Mouse (Mus musculus): ENCODE measurements around the gene 4930583I09Rik.

4930583I09Rik gene

DNA sequence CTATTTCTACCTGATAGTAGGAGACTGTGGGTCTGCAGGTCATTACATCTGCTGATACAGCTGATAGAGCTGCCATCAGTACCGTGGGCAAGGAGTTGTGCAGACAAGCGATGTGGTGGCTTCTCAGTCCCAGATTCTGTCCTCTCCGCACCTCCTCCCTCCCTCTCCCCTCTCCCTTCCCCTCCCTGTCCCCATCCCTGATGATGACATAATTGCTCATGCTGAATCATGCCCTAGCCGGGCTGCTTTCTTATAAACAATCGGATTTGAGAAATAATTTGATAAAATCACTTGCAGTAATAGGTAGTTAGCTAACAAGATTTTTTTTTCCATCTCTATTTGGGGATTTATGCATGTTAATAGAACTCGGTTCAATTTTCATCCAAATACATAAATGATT lies at the start of gene 4930583I09Rik:
TSS of gene 4930583I09Rik (minus strand) at position 144 of the 400 bp plus-strand sequence.
- DNase-seq (ENCODE audit: low spot score), result no peak

DNA sequence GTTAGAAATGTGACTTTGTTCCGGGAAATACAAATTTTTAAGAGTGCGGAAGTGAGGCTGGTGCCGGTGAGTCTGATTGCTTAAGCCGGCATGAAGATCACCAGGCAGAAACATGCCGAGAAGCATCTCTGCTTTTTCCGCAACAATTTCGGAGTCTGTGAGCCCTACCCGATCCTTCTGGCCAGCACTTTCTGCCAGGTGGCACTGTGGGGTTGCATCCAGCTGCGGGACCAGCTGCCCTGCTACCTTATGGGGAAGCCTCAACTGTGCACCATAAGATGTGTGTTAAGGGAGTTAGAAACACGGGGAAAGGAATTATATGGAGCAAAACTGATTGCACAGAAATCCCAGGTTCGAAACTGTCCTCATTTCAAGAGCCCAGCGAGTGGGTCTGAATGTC lies 40.2 kb upstream of the 4930583I09Rik start:
- DNase-seq (ENCODE audit: low spot score), result no peak

DNA sequence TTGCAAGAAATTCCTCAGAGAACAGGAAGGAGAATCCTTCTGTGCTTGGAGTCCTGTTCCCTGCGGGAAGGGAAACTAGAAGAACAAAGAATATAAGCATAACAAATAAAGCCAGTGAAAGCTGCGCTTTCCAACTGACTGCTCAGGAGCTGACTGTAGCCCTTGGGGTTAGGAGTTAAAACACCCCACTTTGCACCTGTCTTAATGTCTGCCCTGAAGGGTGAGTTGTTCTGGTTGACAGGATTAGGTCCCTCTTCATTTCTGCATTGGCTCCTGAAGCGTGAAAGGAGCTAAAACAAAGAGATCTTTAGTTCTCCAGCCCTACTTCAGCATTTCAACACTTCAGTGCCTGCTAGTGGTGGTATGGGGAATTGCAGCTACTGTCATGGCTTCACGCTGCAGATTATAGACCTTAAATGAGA lies 37.8 kb upstream of the 4930583I09Rik start:
- peak; percentile 25 for DNase-seq (ENCODE audit: low spot score)

DNA sequence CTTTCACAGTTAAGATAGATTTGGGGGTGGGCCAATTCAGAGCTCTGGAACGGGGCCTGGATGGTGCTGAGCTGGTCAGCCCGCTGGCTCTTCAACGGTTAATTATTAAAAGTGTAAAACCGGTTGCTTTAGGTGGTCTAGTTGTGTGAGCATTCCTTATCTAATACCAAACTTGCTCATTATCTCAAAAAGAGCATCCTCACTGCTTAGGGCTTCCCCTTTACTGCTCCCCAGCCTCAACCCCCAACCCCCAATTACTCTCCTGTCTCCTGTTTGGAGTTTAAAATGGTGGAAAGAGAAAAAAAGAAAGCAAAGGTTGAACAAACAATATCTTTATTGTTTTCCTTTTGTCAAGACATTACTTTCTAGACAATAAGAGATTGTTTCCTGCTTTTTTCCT lies 27.9 kb upstream of the 4930583I09Rik start:
- DNase-seq (ENCODE audit: low spot score), result no peak

DNA sequence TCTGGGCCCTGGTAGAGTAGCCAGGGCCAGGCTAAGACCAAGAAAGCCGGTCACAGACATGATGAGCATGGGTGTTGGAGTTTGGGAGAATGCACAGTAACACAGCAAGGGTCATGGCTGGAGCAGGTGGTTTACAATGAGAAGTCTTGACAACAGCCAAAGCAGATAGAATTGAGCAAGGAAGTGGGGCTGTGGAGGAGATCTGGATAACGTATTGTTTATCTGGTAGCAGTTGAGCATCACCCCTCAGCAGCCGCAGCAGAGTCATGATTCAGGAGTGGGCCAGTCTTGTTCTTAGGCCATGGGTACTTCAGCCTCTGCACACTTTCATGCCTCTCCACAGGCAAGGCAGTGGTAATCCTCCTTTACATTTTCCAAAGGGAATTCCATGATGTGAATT lies 25.1 kb upstream of the 4930583I09Rik start:
- no peak for DNase-seq (ENCODE audit: low spot score)

DNA sequence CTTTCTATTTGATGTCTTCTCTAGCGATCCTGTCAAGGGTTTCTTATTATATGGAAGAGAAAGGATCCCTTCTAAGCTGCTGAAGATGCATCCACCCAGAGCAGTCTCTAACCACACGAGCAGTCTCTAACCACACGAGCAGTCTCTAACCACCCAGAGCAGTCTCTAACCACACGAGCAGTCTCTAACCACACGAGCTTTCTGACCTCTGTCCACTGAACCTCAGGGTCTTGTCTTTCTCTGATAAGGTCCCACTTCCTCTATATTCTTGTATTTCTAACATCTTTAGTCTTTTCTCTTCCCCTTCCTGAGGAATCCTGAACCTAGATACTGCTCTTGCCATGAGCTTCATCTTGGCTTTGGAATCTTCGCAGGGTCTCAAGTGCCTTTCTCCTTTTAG lies 23.0 kb upstream of the 4930583I09Rik start:
- no peak for DNase-seq (ENCODE audit: low spot score)

DNA sequence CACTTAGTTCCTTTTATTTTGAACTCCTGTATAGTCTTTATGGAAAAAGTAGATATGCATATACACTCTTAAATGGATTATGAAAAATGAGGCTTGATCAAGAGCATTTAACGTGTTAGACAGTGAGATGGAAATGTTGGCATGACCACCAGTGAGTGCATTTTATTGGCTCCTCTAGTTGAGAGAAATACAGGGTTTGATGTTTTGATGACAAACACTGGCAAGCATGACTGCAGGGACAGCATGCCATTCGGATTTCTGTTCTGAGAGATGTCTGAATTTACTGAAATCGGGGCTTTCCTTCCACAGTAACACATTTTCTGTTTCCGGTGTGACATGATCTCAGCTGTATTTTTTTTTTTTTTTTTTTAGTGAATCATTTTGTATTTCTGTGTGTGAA lies 12.2 kb upstream of the 4930583I09Rik start:
- DNase-seq (ENCODE audit: low spot score), result no peak

DNA sequence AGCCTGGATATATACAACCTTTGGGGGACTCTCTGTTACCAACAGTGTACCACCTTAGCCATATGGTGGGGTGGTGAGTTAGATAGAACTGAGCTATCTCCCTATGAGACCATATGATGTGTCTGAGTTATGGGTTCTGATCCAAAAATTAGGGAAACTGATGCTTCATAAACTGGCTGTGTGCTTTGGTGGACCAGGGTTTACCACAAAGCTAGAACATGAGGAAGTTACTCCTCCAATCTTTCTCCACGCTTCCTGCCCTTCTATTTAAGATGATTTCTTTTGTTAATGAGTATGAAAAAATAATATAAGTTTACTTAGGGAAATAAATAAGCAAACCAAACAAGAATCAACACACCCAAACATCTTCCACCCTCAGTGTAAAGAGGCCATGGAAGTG lies 10.8 kb upstream of the 4930583I09Rik start:
- DNase-seq (ENCODE audit: low spot score), result no peak

DNA sequence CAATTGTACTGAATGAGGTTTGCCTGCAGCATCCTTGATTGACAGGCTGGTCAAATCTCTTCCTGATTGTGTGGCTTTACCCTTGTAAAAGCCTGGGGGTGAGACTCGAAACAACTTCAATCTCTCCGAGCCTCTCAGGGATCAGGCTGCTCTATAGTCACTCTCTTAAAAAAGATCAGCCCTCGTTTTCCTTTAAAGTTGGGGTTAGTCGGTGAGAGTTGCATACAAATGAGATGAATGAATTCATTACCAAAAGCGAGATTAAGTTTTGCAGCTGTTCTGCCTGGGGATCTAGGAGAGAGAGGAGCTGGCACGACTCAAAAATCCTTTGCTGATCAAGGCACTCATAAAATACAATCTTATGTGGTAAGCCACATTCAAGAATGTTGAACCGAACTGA lies 1.0 kb upstream of the 4930583I09Rik start:
- no peak for DNase-seq (ENCODE audit: low spot score)

DNA sequence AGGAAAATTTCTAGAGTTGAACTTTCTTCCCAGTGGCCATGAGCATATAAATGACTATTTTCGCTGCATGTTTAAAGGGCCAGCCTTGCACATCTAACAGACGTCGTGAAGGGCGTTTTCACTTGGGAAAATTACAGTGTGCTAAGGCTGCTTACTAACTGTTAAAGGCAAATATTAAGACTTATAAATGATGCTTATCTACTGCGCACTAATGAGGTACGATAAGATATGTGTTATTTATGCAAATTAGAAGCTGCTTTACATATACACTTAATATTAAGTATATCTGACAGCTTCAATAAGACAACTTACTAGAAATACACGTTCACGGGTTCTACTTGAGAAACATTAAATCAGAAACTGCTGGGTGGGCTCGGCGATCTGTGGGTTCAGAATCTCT lies 481 bp upstream of the 4930583I09Rik start:
- DNase-seq (ENCODE audit: low spot score), result no peak

DNA sequence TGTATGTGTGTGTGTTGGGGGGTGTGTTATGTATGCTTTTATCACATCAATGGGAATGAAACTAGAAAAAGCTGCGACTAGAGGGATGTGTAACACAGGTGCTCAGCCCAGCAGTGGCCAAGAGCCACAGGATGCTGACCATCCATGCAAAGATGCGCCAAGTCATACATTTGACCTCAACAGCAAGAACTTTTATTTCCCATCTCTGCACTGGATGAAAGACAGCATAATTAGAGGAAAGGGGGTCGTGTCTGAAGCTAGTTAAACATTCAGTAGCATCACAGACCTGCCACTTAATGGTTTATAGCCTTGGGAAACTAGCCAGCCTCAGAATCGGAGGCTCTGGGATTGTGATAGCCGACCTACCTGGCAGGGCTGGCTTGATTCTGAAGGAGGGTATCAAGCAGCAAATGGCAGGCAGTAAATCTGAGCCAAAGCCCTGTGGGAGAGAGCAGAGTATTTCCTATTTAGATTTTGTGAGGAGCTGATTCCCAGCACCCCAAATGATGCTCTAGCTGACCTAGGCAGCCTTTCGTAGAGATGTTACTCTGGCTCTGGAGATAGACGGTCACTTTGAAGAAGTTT lies 1.9 kb downstream of the 4930583I09Rik start:
- no peak for DNase-seq (ENCODE audit: low spot score)

DNA sequence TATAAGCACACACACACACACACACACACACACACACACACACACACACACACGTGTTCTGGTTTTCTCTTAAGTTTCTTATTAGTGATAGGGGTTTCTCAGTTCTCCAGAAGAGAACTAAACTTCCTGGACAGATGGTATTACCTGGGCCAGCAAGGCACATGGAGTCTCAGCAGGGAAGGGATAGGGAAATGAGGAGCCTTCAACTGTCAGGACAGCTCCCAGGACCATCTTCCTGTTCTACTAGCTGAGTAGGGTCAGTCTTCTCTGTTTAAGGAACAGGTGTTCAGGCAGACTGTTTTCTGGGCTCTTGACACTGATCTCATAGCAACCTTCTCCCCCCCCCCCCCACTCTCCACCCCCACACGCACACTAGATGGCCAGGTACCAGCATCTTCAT lies 2.8 kb downstream of the 4930583I09Rik start:
- DNase-seq (ENCODE audit: low spot score), result no peak

DNA sequence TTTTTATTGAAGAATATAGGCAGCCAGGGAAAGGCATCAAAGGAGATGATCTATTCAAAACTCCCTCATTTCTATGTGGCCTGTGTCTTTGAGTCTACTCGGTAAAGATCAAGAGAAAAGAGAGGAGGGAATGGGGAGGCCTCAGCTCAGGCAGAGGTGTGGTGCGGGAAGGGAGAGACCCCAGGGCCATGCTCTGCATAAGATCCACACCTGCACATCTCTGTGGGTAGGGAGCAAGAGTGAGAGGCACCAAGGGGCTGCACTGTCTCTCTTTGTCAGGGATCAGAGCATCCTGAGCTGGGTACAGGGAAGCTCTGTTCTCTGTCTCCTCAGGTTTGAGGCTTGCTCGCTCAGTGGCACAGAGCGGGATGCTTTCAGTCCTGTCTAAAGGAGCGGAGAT lies 8.4 kb downstream of the 4930583I09Rik start:
- DNase-seq (ENCODE audit: low spot score), result no peak

DNA sequence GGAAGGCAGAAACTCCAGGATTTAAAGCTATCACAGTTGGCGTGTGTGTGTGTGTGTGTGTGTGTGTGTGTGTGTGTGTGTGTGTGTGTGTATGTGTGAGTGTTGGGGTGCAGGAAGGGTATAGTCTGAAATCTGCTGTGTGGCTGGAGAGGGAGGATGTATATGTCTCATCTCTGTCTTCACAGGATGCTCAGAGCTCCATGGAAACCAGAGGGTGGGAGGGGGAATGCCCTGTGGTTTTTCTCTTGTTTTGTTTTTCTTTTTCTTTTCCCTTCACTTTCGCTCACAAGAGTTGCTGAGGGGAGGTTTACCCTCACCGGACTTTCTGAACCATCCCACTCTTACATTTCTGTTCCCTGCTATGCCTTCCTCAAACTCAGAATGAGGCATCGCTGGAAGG lies 9.0 kb downstream of the 4930583I09Rik start:
- DNase-seq (ENCODE audit: low spot score), result peak; percentile 30

DNA sequence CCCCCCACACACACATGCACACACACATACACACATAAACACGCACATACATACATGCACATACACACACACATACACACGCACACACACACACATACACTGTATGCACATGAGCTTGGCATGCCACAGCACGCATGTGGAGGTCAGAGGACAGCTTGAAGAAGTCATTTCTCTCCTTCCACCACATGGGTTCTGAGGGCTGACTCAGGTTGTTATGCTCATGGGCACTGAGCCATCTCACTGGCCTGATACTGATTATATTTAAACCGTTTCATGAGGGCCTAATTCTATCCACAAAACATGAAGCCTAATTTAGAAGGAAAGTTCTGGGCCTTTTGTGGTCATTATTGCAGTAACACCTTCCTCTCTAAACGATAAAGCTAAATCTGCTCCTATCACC lies 13.3 kb downstream of the 4930583I09Rik start:
- no peak for DNase-seq (ENCODE audit: low spot score)

DNA sequence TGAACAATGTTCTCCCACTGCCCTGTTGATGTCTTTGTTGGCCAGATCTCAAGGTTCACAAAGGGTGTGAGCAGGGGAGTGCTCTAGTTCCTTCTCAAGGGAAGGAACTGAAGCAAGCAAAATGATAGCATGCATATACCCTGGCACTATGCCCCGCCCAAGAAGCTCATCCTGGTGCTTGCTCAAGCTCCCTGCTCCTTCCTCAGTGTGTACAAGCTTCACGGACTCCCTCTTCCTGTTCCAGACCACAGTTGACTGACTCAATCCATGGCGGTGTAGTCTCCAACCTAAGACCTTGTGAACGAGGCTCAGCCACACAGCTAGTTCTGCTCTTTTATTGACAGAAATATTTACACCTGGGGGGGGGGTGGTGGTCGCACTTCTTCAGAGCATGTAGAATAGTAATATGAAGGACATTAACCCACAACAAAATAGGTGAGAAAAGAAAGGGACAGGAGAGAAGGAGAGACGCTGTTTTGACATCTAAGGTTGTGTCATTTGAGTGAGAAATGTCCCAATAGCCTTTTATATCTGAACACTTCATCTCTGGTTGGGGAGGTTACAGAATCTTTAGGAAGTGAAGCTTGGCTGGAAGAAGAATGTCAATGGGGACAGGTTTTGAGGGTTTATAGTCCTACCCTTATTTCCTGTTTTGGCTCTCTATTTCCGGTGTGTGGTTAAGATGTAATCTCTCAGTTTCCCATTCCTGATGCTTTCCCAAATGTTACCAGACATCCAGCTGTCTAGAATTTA lies 14.9 kb downstream of the 4930583I09Rik start:
- DNase-seq (ENCODE audit: low spot score), result no peak

DNA sequence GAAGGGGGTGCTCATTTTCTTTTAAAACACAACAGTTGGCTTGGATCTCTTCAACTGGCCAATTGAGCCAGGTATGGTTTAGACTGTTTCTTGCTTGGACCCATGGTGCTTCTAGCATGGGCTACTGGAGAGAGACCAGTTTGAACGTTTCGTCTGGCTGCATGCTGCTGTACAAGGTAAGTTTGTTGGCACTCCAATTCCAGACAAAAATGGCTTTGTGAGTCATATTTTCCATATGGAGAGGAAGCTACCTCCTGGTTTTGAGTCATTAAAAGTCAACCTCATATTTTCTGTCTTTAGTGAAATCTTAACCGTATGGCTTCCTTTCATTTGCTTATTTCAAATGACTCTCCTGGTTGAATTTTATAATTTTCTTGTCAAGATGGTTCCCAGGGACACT lies 19.6 kb downstream of the 4930583I09Rik start:
- DNase-seq (ENCODE audit: low spot score), result no peak

DNA sequence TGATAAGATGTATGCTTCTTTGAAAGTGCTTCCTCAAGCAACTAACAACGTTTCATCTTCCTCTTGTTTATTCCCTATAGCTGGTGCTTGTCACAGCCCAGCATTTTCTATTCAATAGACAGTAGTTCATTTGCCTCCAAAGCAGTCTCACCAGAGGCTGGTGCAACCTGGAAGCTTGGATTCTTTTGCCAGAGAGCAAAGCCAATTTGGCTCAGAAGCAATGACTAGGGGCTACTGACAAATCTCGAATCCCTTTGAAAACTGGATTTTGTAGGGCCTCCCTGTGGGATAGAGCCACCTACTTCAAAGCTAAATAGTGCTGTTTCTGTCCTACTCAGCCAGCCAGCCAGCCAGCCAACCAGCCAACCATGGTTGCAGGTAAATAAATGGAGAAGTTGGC lies 20.1 kb downstream of the 4930583I09Rik start:
- DNase-seq (ENCODE audit: low spot score), result no peak

DNA sequence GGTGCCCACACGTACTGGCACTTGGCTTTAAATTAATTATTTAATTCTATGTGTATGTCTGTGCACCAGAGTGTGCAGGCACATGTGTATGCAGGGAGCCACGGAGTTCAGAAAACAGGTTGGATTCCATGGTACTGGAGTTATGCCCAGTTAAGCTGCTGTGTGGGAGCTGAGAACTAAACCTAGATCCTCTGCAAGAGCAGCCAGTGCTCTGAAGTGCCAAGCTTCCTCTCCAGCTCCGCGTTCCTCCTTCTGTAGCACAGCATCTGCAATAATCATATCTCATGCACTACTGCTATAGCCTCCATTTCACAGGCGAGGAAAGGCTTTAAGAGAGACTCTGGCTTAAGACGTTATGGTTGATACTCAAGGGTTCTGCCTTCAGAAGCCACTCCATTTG lies 22.3 kb downstream of the 4930583I09Rik start:
- no peak for DNase-seq (ENCODE audit: low spot score)

DNA sequence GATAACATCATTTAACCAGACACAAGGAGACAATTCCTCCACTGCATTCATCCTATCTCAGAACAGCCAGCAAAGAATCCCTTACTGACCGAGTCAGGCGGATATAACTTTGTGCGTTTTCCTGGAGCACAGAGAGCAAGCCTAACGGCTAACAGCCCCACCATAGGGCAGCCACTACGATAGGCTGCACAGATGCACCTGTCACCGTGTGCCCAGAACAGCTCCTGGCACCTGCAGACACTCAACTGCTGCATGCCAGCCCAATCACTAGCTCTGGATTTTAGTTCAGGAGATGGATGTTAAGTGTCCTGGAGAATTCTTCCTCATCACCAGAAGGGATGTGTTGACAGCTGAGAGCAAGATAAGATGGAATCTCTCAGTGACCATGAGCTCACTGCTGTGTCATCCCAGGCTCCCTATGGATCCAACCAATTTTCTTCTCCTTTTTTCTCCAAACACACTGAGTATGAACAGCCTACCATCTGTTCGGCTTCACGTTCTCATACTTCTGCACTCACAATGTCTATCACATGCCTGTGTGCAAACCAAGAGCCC lies 29.8 kb downstream of the 4930583I09Rik start:
- no peak for DNase-seq (ENCODE audit: low spot score)

DNA sequence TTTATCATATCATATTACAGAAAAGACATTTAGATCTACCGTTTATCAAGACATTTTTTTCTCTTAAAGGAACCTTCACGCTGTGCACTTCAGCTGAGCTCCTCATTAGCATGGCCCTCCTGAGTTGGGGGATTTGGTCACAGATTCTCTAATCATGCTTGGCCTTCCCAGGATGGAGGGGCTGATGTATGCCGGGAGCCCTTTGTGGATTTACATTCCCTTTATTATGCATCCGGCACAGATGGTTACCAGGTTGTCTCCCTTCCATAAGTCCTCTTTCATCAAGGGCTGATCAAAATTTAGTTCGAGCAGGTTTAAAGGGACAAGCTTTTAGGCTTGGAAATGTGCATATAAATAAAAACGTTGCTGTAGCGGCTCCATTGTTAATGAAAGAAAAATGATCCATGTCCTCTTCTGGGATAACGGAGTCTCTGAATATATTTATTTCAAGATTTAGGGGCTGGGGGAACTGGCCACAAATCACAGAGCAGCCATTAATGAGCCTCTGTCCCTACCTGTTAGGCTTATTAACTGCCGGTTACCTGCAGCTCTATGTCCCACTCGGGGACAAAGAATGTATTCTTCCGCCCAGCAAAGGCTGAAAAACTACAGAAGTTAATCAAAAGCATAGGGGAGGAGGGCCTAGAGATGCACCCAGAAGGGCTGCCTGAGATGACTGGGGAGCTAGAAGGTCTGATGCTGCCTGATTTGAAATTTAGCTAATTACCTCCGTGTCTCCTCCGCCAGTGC lies 31.3 kb downstream of the 4930583I09Rik start:
- no peak for DNase-seq (ENCODE audit: low spot score)

DNA sequence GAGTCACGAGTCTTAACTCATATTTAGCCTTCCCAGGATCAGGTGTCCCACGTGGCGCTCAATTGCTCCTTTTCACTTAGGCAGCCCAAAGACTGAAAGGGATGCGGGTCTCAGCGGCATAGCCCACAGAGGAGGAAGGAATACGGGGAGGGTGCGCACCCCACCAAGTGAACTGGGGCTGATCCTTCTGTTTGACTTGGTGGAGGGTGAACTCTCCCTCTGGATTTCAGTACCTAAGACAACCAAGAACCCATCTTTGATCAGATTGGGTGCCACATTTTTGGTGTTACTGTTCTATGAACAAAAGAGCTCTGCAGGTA lies 33.0 kb downstream of the 4930583I09Rik start:
- DNase-seq (ENCODE audit: low spot score), result no peak

All from T-cell, adult 2 months (primary cell).